Comparison of ENCODE assay signal across 21 mouse cellular contexts in the genomic region with DNA sequence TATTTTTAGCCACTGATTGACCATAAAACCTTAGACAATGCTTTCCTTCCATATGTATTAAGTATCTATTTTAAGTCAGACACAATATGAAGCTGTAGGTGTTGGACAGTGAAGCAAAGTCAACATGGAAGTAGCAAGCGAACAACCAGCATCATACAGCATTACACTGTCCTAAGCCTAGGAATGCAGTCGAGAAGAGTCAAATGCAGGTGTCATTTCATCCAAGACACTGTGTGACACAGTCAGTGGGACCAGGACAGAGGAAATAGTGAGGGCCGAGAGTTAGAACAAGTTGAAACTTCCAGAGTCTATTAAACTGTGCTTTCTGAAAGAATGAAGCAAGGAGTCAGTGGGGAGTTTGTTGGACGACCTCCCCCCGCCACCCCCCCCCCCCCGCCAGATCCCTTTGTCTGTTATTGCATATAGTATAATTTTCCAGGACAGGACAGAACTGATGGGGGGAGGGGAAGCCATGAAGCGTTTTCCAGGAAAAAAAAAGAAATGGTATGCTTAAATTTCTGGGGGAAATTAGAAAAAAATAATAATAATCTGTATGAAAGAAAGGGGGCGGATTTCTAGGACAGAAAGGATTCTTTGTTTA.
A peak's percentile ranks its signal among the peaks of the same experiment; 100 is the strongest.
DNase-seq lines count a peak whose midpoint lies in the region; ATAC-seq and TF ChIP-seq lines count a peak whose summit lies in the region.
"Had no signal": no experiment of that assay in that cellular context is flagged by ENCODE, and none has a peak within 500 bp of the region (broad histone marks: within the 10 kb centered on the region; RNA-seq: fewer than 3 reads in every experiment).

No protein-coding gene starts in this region.

- no peak for DNase-seq in midbrain, embryonic 11.5 days (ENCODE audit: low spot score, missing footprints)
- DNase-seq in midbrain, postnatal 0 days (ENCODE audit: low spot score): no peak
- DNase-seq in urinary bladder, adult 18-20 months (ENCODE audit: low spot score in 2 of 2): no peak
- no peak for DNase-seq in heart, postnatal 4 days
- DNase-seq: adrenal gland, postnatal 36 days; B cell, adult 2 months; cerebellum, adult 11 months; kidney, adult 9 months; kidney, postnatal 36 days; liver, embryonic 13.5 days; lung, adult 2 months; lung, postnatal 14 days; thymus, postnatal 25 days had no signal

- H3K27me3 ChIP-seq in midbrain, embryonic 11.5 days (ENCODE audit: control insufficient read depth, insufficient read depth, low read length): no peaks in the 10 kb centered on the region
- H3K27me3 ChIP-seq in midbrain, postnatal 0 days (ENCODE audit: insufficient read depth, low read length): no peaks in the 10 kb centered on the region
- no peaks in the 10 kb centered on the region for H3K27me3 ChIP-seq in forebrain, embryonic 15.5 days
- H3K27me3 ChIP-seq in hindbrain, embryonic 15.5 days: no peaks in the 10 kb centered on the region
- H3K27me3 ChIP-seq in neural tube, embryonic 15.5 days (replicated peaks): no peaks in the 10 kb centered on the region
- H3K27me3 ChIP-seq: CH12.LX; intestine, embryonic 15.5 days; liver, embryonic 13.5 days; Patski; stomach, embryonic 15.5 days had no signal

- TF ChIP-seq CTCF in midbrain, postnatal 0 days (IDR thresholded peaks at IDR 0.05): no peak

- H3K4me2 ChIP-seq in midbrain, embryonic 11.5 days: no peak overlapping the region
- H3K4me2 ChIP-seq in midbrain, postnatal 0 days (ENCODE audit: low read depth, low read length, poor library complexity, severe bottlenecking): no peak overlapping the region
- H3K4me2 ChIP-seq in forebrain, embryonic 15.5 days (replicated peaks): no peak overlapping the region
- no peak overlapping the region for H3K4me2 ChIP-seq in hindbrain, embryonic 15.5 days
- H3K4me2 ChIP-seq in neural tube, embryonic 15.5 days: no peak overlapping the region
- H3K4me2 ChIP-seq: intestine, embryonic 15.5 days; liver, embryonic 13.5 days; stomach, embryonic 15.5 days had no signal

- H3K9ac ChIP-seq in midbrain, embryonic 11.5 days (ENCODE audit: low read length): no peak overlapping the region
- no peak overlapping the region for H3K9ac ChIP-seq in midbrain, postnatal 0 days (replicated peaks; ENCODE audit: low read length, poor library complexity, severe bottlenecking)
- no peak overlapping the region for H3K9ac ChIP-seq in forebrain, embryonic 15.5 days (replicated peaks)
- no peak overlapping the region for H3K9ac ChIP-seq in hindbrain, embryonic 15.5 days
- no peak overlapping the region for H3K9ac ChIP-seq in neural tube, embryonic 15.5 days (replicated peaks)
- H3K9ac ChIP-seq: intestine, embryonic 15.5 days; liver, embryonic 13.5 days; stomach, embryonic 15.5 days had no signal

- H3K4me3 ChIP-seq in midbrain, embryonic 11.5 days (ENCODE audit: low read depth, low read length): no peak overlapping the region
- no peak overlapping the region for H3K4me3 ChIP-seq in midbrain, postnatal 0 days (ENCODE audit: low read depth, low read length)
- no peak overlapping the region for H3K4me3 ChIP-seq in forebrain, embryonic 15.5 days
- H3K4me3 ChIP-seq in hindbrain, embryonic 15.5 days: no peak overlapping the region
- no peak overlapping the region for H3K4me3 ChIP-seq in neural tube, embryonic 15.5 days (replicated peaks)
- H3K4me3 ChIP-seq: intestine, embryonic 15.5 days; liver, embryonic 13.5 days; stomach, embryonic 15.5 days had no signal

- peaks cover 15% of the 10 kb centered on the region for H3K4me1 ChIP-seq in midbrain, embryonic 11.5 days (ENCODE audit: control insufficient read depth, insufficient read depth, low read length)
- H3K4me1 ChIP-seq in midbrain, postnatal 0 days (ENCODE audit: insufficient read depth, low read length): 0 out of 2 replicates have a peak, but pooled peaks cover 4% of the 10 kb centered on the region
- H3K4me1 ChIP-seq in forebrain, embryonic 15.5 days: peaks cover 20% of the 10 kb centered on the region
- peaks cover 12% of the 10 kb centered on the region; the same call in 1 of the 2 replicates for H3K4me1 ChIP-seq in hindbrain, embryonic 15.5 days (replicated peaks)
- H3K4me1 ChIP-seq in neural tube, embryonic 15.5 days: peaks cover 12% of the 10 kb centered on the region
- H3K4me1 ChIP-seq: intestine, embryonic 15.5 days; liver, embryonic 13.5 days; stomach, embryonic 15.5 days had no signal

- H3K27ac ChIP-seq in midbrain, embryonic 11.5 days (ENCODE audit: low read depth, low read length): no peak overlapping the region
- H3K27ac ChIP-seq in midbrain, postnatal 0 days (ENCODE audit: low read depth, low read length): no peak overlapping the region
- H3K27ac ChIP-seq in forebrain, embryonic 15.5 days (replicated peaks): no peak overlapping the region; the same call in 1 of the 2 replicates
- no peak overlapping the region for H3K27ac ChIP-seq in hindbrain, embryonic 15.5 days (replicated peaks)
- H3K27ac ChIP-seq in neural tube, embryonic 15.5 days (replicated peaks): no peak overlapping the region
- H3K27ac ChIP-seq: intestine, embryonic 15.5 days; liver, embryonic 13.5 days; stomach, embryonic 15.5 days had no signal

- WGBS in midbrain, embryonic 11.5 days: 32% methylated on average over 8 of the region's 8 CpGs
- 29% methylated on average over 8 of the region's 8 CpGs for WGBS in midbrain, postnatal 0 days
- WGBS in forebrain, embryonic 15.5 days: 31% methylated on average over 8 of the region's 8 CpGs
- WGBS in hindbrain, embryonic 15.5 days: 44% methylated on average over 8 of the region's 8 CpGs
- WGBS in neural tube, embryonic 15.5 days: 52% methylated on average over 8 of the region's 8 CpGs

- no peaks in the 10 kb centered on the region for H3K36me3 ChIP-seq in midbrain, embryonic 11.5 days (ENCODE audit: control insufficient read depth, insufficient read depth, low read length)
- H3K36me3 ChIP-seq in midbrain, postnatal 0 days (ENCODE audit: insufficient read depth, low read length): no peaks in the 10 kb centered on the region
- H3K36me3 ChIP-seq in forebrain, embryonic 15.5 days: no peaks in the 10 kb centered on the region
- H3K36me3 ChIP-seq in hindbrain, embryonic 15.5 days: no peaks in the 10 kb centered on the region
- no peaks in the 10 kb centered on the region for H3K36me3 ChIP-seq in neural tube, embryonic 15.5 days
- H3K36me3 ChIP-seq: G1E; intestine, embryonic 15.5 days; liver, embryonic 13.5 days; stomach, embryonic 15.5 days had no signal

- no peaks in the 10 kb centered on the region for H3K9me3 ChIP-seq in midbrain, embryonic 11.5 days (ENCODE audit: control insufficient read depth, low read length)
- H3K9me3 ChIP-seq in midbrain, postnatal 0 days (ENCODE audit: low read length): no peaks in the 10 kb centered on the region
- H3K9me3 ChIP-seq in forebrain, embryonic 15.5 days: no peaks in the 10 kb centered on the region
- H3K9me3 ChIP-seq in hindbrain, embryonic 15.5 days: peaks cover 3% of the 10 kb centered on the region; the same call in 1 of the 2 replicates
- H3K9me3 ChIP-seq in neural tube, embryonic 15.5 days (replicated peaks): no peaks in the 10 kb centered on the region
- H3K9me3 ChIP-seq: intestine, embryonic 15.5 days; liver, embryonic 13.5 days; stomach, embryonic 15.5 days had no signal

- ATAC-seq in midbrain, embryonic 11.5 days (ENCODE audit: low FRiP score): peak; percentile 60
- no peak for ATAC-seq in midbrain, postnatal 0 days (ENCODE audit: low FRiP score)
- ATAC-seq in forebrain, embryonic 15.5 days (replicated peaks): peak; percentile 71
- peak; percentile 34; the same call in 1 of the 2 replicates for ATAC-seq in hindbrain, embryonic 15.5 days (ENCODE audit: low FRiP score, low read depth)
- peak; percentile 50; the same call in 1 of the 2 replicates for ATAC-seq in neural tube, embryonic 15.5 days (ENCODE audit: low FRiP score)
- ATAC-seq: intestine, embryonic 15.5 days; Patski had no signal
